Mouse (Mus musculus) cerebellum, adult 2 months (tissue): ENCODE measurements around the gene Btbd35f3. TPM values are rescaled to one million over a fixed set of nuclear protein-coding genes. Genes with fewer than 3 reads are reported as not detected.
"Not testable (repeated sequence)": the region's sequence is repeated elsewhere in the genome, so short reads cannot be mapped to it uniquely, and the experiment has no call there.

Experiments used
- DNase-seq, 2 experiments: peaks; one replicate each; pipeline ENCODE4 v3.0.0; 2021
- H3K27ac ChIP-seq: fragments of 200-500 bp; 2 replicates; pipeline ENCODE4 v1.5.1; 2012; ENCODE audit warnings: low read length, control low read depth, inconsistent platforms; ENCODE audit not compliant: insufficient read depth
- H3K27me3 ChIP-seq: fragments of 200-500 bp; 2 replicates; pipeline ENCODE4 v1.6.1; 2012; ENCODE audit warnings: inconsistent platforms, mild to moderate bottlenecking, low read length, moderate library complexity; ENCODE audit not compliant: control insufficient read depth, insufficient read depth
- H3K4me1 ChIP-seq: fragments of 200-500 bp; 2 replicates; pipeline ENCODE4 v1.6.1; 2011; ENCODE audit warnings: low read length; ENCODE audit not compliant: control insufficient read depth, insufficient read depth
- H3K4me3 ChIP-seq: fragments of 200-500 bp; replicated peaks from 2 replicates; pipeline ENCODE3; 2011; ENCODE audit warnings: mild to moderate bottlenecking, low read depth, low read length, control low read depth; ENCODE audit not compliant: insufficient read depth
- WGBS: fragments of 180-500 bp; shearing (Covaris S2); methylation state at CpG from one replicate; pipeline ENCODE4 v1.1.7; 2018; 5-methylcytosine and 5-hydroxymethylcytosine counted together
- polyA plus RNA-seq: library from polyadenylated mRNA; depleted of rRNA; stranded (reverse); fragments of >200 nt; gene quantifications from 2 replicates; pipeline ENCODE4 v1.2.3, GENCODE M21; 2012; rRNA removed

Gene Btbd35f3
- not detected in 2 replicates for polyA plus RNA-seq

DNA sequence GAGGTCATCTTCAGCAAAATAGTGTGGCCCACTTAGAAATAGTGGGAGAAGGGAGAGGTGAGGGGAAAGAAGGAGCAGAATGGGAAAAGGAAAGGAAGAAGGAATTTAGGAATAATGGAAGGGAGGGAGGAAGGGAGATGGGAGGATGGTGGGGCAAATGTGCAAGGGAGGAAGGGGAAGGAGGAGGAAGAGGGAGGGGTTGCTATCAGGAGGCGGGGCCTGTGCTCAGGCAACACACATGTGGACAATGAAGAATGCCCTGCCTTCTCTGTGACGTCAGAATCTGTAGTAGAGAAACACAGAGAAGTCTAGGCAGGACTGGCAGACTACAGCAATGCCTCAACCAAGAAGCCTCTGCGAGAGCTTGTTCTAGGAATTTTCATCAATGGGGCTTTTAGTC is at the start of gene Btbd35f3:
Gene Btbd35f3 (plus strand): TSS at position 301 of the 400 bp plus-strand sequence.
- no CpG with 5 or more reads among the region's 3 CpGs for WGBS
- not testable (repeated sequence) for H3K27me3 ChIP-seq, H3K4me3 ChIP-seq, DNase-seq, H3K27ac ChIP-seq, H3K4me1 ChIP-seq

Other genes starting within 250 kb of the Btbd35f3 start
- gene Btbd35f16, start 80.7 kb upstream of the Btbd35f3 start, polyA plus RNA-seq: not detected in 2 replicates
- not detected in 2 replicates for gene Btbd35f28, start 158.9 kb downstream of the Btbd35f3 start, polyA plus RNA-seq